Mouse (Mus musculus): ENCODE results near the gene Bcl2l14. TPM values are rescaled to one million over a fixed set of nuclear protein-coding genes. Genes with fewer than 3 reads are reported as not detected.

Gene Bcl2l14
- 1.0 and 2.3 TPM in 2 replicates for polyA plus RNA-seq (2015; fragmentation: Nextera tagmentation; extraction: Ambion mirVana)

DNA sequence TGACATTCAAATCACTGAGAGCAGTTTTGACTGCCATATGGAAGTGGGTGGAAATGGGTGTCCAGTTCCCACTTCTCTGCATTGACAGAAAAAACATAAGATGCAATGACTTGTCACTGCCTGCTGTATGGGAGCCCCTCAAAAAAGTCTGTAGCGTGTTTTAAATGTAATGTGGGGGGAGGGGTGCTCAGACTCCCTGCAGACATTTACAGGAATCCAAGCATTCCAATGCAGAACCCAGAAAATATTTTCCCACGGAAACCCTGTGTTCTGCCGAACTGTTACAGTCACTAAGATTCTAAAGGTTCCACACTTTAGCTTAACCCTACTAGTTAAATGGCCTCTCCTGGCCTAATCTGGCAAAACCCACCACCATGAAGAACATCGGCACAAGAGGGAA lies at the start of gene Bcl2l14:
Bcl2l14 (plus strand) TSS at position 301 of the 400 bp plus-strand sequence.
- Histone ChIP-seq H3K9me3 (no peaks in the 10 kb centered on the region), H3K27me3 (no peaks in the 10 kb centered on the region)
- no peak for ATAC-seq (ENCODE audit: insufficient number of reproducible peaks, insufficient read depth, low FRiP score, low TSS enrichment, low read depth)

GRCm38 (mm10) chr6:134348526-134349067 lies 47.5 kb upstream of the Bcl2l14 start:
- Histone ChIP-seq H3K4me3 (no peak overlapping the region), H3K9ac (no peak overlapping the region), H3K27me3 (no peaks in the 10 kb centered on the region), H3K36me3 (no peaks in the 10 kb centered on the region), H3K9me3 (no peaks in the 10 kb centered on the region), H3K4me2 (no peak overlapping the region), H3K27ac (no peak overlapping the region), H3K4me1 (no peaks in the 10 kb centered on the region)
- no peak for ATAC-seq (ENCODE audit: insufficient number of reproducible peaks, insufficient read depth, low FRiP score, low TSS enrichment, low read depth)
- 88% methylated on average over 7 of the region's 7 CpGs for WGBS

More for the DNA sequence above, at the start of gene Bcl2l14:
- 52% methylated on average over 4 of the region's 4 CpGs for WGBS
- Histone ChIP-seq H3K9ac (no peak within 1 kb of the TSS), H3K27ac (no peak within 1 kb of the TSS), H3K4me2 (no peak within 1 kb of the TSS), H3K4me3 (no peak within 1 kb of the TSS), H3K36me3 (no peaks in the 10 kb centered on the region), H3K4me1 (no peaks in the 10 kb centered on the region)

- H3K27me3 ChIP-seq: no peaks in the 10 kb centered on the region
- no peak for ATAC-seq (ENCODE audit: insufficient number of reproducible peaks, insufficient read depth, low FRiP score, low TSS enrichment, low read depth)
- no peaks in the 10 kb centered on the region for H3K36me3 ChIP-seq
- no peak overlapping the region for H3K4me3 ChIP-seq
- H3K4me2 ChIP-seq: no peak overlapping the region
- H3K27ac ChIP-seq: no peak overlapping the region
- WGBS: 87% methylated on average over 6 of the region's 6 CpGs
- no peak overlapping the region for H3K9ac ChIP-seq
- H3K9me3 ChIP-seq: no peaks in the 10 kb centered on the region
- H3K4me1 ChIP-seq: no peaks in the 10 kb centered on the region
These were observed 43.2 kb upstream of the Bcl2l14 start for GRCm38 (mm10) chr6:134352881-134353280.

DNA sequence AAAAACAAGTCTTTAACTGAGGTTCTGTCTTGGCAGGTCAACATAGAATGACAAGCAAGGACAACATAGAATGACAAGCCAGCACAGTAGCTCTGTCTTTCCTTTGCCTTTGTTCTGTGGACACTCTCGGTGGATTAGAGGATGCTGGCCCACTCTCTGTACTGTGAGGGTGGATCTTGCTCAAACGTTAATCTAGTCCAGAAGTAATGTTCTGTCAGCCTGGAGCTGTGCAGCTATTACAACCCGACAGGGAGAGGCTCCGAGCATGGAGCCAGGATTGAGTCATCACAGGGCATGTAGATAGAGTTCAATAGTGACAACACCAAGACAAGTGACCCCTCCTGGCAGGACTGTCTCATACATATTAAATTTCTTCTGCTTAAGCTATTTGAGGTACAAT lies 42.4 kb upstream of the Bcl2l14 start:
- WGBS: 85% methylated on average over 4 of the region's 4 CpGs

GRCm38 (mm10) chr6:134357570-134357969 lies 38.5 kb upstream of the Bcl2l14 start:
- WGBS: 79% methylated on average over 6 of the region's 6 CpGs
- Histone ChIP-seq H3K9me3 (no peaks in the 10 kb centered on the region), H3K4me2 (no peak overlapping the region), H3K27me3 (no peaks in the 10 kb centered on the region), H3K9ac (no peak overlapping the region), H3K27ac (no peak overlapping the region), H3K4me1 (no peaks in the 10 kb centered on the region), H3K4me3 (no peak overlapping the region), H3K36me3 (no peaks in the 10 kb centered on the region)
- no peak for ATAC-seq (ENCODE audit: insufficient number of reproducible peaks, insufficient read depth, low FRiP score, low TSS enrichment, low read depth)

More for the DNA sequence above, 42.4 kb upstream of the Bcl2l14 start:
- no peaks in the 10 kb centered on the region for H3K9me3 ChIP-seq
- no peaks in the 10 kb centered on the region for H3K27me3 ChIP-seq
- H3K4me3 ChIP-seq: no peak overlapping the region
- no peak overlapping the region for H3K4me2 ChIP-seq
- ATAC-seq (ENCODE audit: insufficient number of reproducible peaks, insufficient read depth, low FRiP score, low TSS enrichment, low read depth): no peak
- H3K27ac ChIP-seq: no peak overlapping the region
- no peaks in the 10 kb centered on the region for H3K36me3 ChIP-seq
- no peak overlapping the region for H3K9ac ChIP-seq
- H3K4me1 ChIP-seq: no peaks in the 10 kb centered on the region

DNA sequence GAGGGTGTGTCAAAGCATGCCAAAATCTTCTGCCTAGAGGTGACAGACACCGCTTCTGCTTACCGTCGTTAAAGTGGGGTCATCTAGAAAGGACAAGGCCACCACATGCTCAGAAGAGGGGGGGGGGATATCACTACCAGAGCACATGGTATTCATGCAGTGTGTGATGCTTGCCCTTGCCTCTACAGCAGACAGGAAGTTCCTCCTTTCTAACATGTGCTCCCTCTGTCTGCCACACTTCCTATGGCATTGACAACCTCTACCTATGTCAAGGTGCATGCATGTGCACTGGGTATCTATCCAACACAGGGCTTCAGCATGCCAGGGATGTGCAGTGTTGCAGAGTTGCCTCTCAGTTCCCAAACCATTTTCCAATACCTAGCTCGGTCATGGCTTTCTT lies 36.0 kb upstream of the Bcl2l14 start:
- ATAC-seq (ENCODE audit: insufficient number of reproducible peaks, insufficient read depth, low FRiP score, low TSS enrichment, low read depth): no peak
- H3K36me3 ChIP-seq: no peaks in the 10 kb centered on the region
- WGBS: 92% methylated on average over 4 of the region's 4 CpGs

DNA sequence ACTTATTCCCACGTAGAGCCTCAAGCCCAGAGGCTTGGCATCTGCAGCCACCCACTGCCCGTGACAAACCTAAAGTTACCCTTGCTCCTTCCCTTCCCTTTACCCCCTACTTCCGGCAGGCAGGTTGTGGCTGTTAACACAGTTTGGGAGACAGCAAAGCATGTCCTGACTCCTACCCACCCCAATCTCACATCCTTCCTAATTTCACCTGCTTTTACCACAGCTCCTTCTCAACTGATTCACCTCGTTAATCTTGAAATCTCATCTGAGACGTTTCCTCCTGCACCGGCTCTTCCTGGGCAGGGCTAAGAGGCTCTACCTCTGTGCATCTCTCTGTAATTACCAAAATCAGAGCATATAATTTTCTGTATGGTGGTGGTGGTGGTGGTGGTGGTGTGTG lies 31.5 kb upstream of the Bcl2l14 start:
- Histone ChIP-seq H3K9me3 (no peaks in the 10 kb centered on the region), H3K4me2 (no peak overlapping the region), H3K36me3 (no peaks in the 10 kb centered on the region), H3K4me1 (peaks cover 21% of the 10 kb centered on the region), H3K9ac (no peak overlapping the region), H3K27me3 (no peaks in the 10 kb centered on the region), H3K27ac (no peak overlapping the region), H3K4me3 (no peak overlapping the region)
- no peak for ATAC-seq (ENCODE audit: insufficient number of reproducible peaks, insufficient read depth, low FRiP score, low TSS enrichment, low read depth)
- 48% methylated on average over 6 of the region's 6 CpGs for WGBS

More for the DNA sequence above, 36.0 kb upstream of the Bcl2l14 start:
- Histone ChIP-seq H3K4me3 (no peak overlapping the region), H3K9me3 (no peaks in the 10 kb centered on the region), H3K4me1 (0 out of 2 replicates have a peak, but pooled peaks cover 3% of the 10 kb centered on the region), H3K27me3 (no peaks in the 10 kb centered on the region), H3K4me2 (no peak overlapping the region), H3K9ac (no peak overlapping the region), H3K27ac (no peak overlapping the region)

GRCm38 (mm10) chr6:134365952-134366351 lies 30.2 kb upstream of the Bcl2l14 start:
- Histone ChIP-seq H3K4me2 (no peak overlapping the region), H3K27ac (no peak overlapping the region), H3K9me3 (no peaks in the 10 kb centered on the region), H3K4me3 (no peak overlapping the region), H3K9ac (no peak overlapping the region), H3K4me1 (peaks cover 21% of the 10 kb centered on the region), H3K36me3 (no peaks in the 10 kb centered on the region), H3K27me3 (no peaks in the 10 kb centered on the region)
- ATAC-seq (ENCODE audit: insufficient number of reproducible peaks, insufficient read depth, low FRiP score, low TSS enrichment, low read depth): no peak
- 81% methylated on average over 4 of the region's 4 CpGs for WGBS

GRCm38 (mm10) chr6:134366366-134367351 lies 29.5 kb upstream of the Bcl2l14 start:
- 49% methylated on average over 10 of the region's 10 CpGs for WGBS
- Histone ChIP-seq H3K9me3 (no peaks in the 10 kb centered on the region), H3K4me3 (no peak overlapping the region), H3K27ac (peak overlapping the region; percentile 60; the same call in 1 of the 2 replicates), H3K27me3 (no peaks in the 10 kb centered on the region), H3K4me1 (peaks cover 21% of the 10 kb centered on the region), H3K4me2 (no peak overlapping the region), H3K9ac (no peak overlapping the region), H3K36me3 (no peaks in the 10 kb centered on the region)
- ATAC-seq (ENCODE audit: insufficient number of reproducible peaks, insufficient read depth, low FRiP score, low TSS enrichment, low read depth): no peak

GRCm38 (mm10) chr6:134367366-134368281 lies 28.5 kb upstream of the Bcl2l14 start:
- Histone ChIP-seq H3K9me3 (no peaks in the 10 kb centered on the region), H3K36me3 (no peaks in the 10 kb centered on the region), H3K4me3 (no peak overlapping the region), H3K4me1 (peaks cover 21% of the 10 kb centered on the region), H3K9ac (no peak overlapping the region), H3K27ac (peak overlapping the region; percentile 60; the same call in 1 of the 2 replicates), H3K27me3 (no peaks in the 10 kb centered on the region), H3K4me2 (0 out of 2 replicates have a peak overlapping the region, but pooled peaks have one; percentile 1)
- WGBS: 41% methylated on average over 12 of the region's 12 CpGs
- no peak for ATAC-seq (ENCODE audit: insufficient number of reproducible peaks, insufficient read depth, low FRiP score, low TSS enrichment, low read depth)

DNA sequence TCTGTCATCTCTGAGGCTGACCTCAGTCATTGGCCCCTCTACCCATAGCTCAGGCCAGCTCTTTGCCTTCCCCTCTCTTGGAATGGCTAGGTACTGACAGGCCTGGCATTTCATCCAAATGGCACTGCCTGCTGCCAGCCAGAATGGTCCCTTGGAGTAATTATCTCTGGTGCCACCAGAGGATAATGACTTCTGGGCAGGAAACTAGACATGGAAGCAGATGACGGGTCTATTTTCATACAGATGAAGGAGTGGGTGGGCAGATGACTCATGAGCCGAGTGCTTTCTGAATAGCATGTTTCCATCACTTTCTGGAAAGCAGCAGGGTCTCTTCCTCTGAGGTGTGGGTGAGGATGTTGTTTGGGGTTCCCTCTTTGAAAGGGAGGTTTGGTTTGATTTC lies 23.2 kb upstream of the Bcl2l14 start:
- ATAC-seq (ENCODE audit: insufficient number of reproducible peaks, insufficient read depth, low FRiP score, low TSS enrichment, low read depth): no peak
- Histone ChIP-seq H3K4me2 (no peak overlapping the region), H3K4me1 (peaks cover 5% of the 10 kb centered on the region), H3K27me3 (no peaks in the 10 kb centered on the region), H3K36me3 (no peaks in the 10 kb centered on the region), H3K4me3 (no peak overlapping the region), H3K9ac (no peak overlapping the region), H3K27ac (no peak overlapping the region), H3K9me3 (no peaks in the 10 kb centered on the region)
- 68% methylated on average over 2 of the region's 2 CpGs for WGBS
